Mouse (Mus musculus): Measurements from ENCODE around the gene Rpl26.

Rpl26 gene

GRCm38 (mm10) chr11:68891823-68892222 is 9.6 kb upstream of the Rpl26 start:
- DNase-seq, result no peak

GRCm38 (mm10) chr11:68892233-68892832 is 9.1 kb upstream of the Rpl26 start:
- DNase-seq, result no peak

GRCm38 (mm10) chr11:68893911-68894464 is 7.4 kb upstream of the Rpl26 start:
- DNase-seq, result no peak

GRCm38 (mm10) chr11:68896247-68896646 is 5.1 kb upstream of the Rpl26 start:
- no peak for DNase-seq

GRCm38 (mm10) chr11:68897120-68897519 is 4.3 kb upstream of the Rpl26 start:
- peak; percentile 61 for DNase-seq

- no peak for DNase-seq
Measured at GRCm38 (mm10) chr11:68897838-68898237, 3.5 kb upstream of the Rpl26 start.

GRCm38 (mm10) chr11:68898790-68899189 is 2.6 kb upstream of the Rpl26 start:
- no peak for DNase-seq

- no peak for DNase-seq
Measured at GRCm38 (mm10) chr11:68899815-68900214, 1.6 kb upstream of the Rpl26 start.

- no peak for DNase-seq
Measured at GRCm38 (mm10) chr11:68900519-68901350, 648 bp upstream of the Rpl26 start.

- DNase-seq, result no peak
Measured at GRCm38 (mm10) chr11:68902047-68902364, 623 bp downstream of the Rpl26 start.

GRCm38 (mm10) chr11:68902367-68902766 is 984 bp downstream of the Rpl26 start:
- DNase-seq, result no peak

- DNase-seq, result no peak
Measured at GRCm38 (mm10) chr11:68902823-68903222, 1.4 kb downstream of the Rpl26 start.

GRCm38 (mm10) chr11:68903775-68904174 is 2.4 kb downstream of the Rpl26 start:
- no peak for DNase-seq

GRCm38 (mm10) chr11:68904375-68905137 is 3.2 kb downstream of the Rpl26 start:
- peak; percentile 87 for DNase-seq

GRCm38 (mm10) chr11:68905138-68905531 is 3.8 kb downstream of the Rpl26 start:
- DNase-seq, result peak; percentile 16

GRCm38 (mm10) chr11:68905665-68906460 is 4.5 kb downstream of the Rpl26 start:
- no peak for DNase-seq

- DNase-seq, result peak; percentile 16
Measured at GRCm38 (mm10) chr11:68906461-68906790, 5.0 kb downstream of the Rpl26 start.

- DNase-seq, result no peak
Measured at GRCm38 (mm10) chr11:68907251-68907650, 5.9 kb downstream of the Rpl26 start.

- DNase-seq, result no peak
Measured at GRCm38 (mm10) chr11:68908846-68909503, 7.6 kb downstream of the Rpl26 start.

GRCm38 (mm10) chr11:68911531-68912177 is 10.3 kb downstream of the Rpl26 start:
- DNase-seq, result no peak

- no peak for DNase-seq
Measured at GRCm38 (mm10) chr11:68914566-68914965, 13.2 kb downstream of the Rpl26 start.

- DNase-seq, result no peak
Measured at GRCm38 (mm10) chr11:68923191-68923590, 21.8 kb downstream of the Rpl26 start.
